Mouse (Mus musculus) adipocyte (in vitro differentiated cells): ENCODE data around the gene Fstl1.

Experiments used
- DNase-seq: peaks from one replicate; pipeline ENCODE4 v3.0.0-alpha.2; 2016; ENCODE audit warnings: low spot score

Fstl1 gene

DNA sequence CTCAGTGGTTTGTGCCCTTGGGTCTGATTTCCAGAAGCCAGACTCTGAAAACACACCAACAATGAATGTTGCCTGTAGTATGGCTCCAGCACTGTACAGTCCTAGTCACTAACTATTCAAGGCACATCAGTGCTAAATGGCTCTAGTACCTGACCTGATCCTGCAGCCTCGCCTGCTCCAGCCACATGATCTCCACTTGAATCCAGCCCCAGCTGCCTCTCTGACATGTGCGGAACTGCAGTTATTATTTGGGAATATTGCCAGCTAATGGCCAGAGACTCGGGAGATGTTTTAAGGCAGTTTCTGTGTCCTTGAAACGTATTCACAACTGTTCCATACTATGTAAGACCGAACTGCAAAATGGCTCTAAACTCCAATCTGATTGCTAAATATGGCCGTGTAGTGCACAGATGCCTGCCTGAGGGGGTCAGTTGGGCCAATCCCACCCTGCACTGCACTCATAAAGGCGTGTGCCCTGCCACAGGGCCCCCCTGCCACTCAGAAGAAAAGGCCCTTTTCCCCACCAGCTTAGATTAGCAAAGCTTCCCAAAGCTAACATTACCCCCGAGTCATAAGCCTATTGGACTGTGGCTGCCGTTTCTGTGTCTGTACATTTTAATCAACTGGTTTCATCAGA is 11.0 kb downstream of the Fstl1 start:
- DNase-seq = peak; percentile 30

DNA sequence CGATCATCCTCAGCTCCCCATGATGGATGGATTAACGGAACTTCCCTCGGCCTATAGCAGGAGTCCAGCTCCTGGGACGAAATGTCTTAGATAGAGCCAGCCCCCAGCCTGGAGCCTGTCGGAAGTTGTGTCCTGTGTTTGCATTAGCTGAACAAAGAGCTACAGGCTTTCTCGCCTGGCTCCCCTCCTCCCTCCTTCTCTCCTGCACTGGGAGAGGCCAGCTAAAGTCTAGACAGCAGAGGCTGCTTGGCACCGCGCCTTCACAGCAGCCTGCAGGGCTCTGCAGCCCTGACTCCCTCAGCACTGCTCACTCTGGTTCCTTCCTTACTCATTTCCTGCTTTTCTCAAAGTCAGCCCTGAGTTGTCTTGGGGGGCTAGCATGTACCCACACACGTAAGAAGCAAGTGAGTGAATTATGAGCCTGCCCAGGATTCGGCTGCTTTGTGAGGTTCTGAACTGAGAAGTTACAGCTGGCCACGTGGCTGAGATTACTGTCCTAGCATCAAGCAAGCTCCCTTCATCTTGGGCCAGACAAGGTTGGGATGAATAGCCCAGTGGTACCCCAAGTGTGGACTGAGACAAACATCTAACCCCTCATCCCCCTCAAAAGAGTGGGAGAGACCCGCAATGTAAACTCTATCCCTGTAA is 11.8 kb downstream of the Fstl1 start:
- DNase-seq = peak; percentile 78

DNA sequence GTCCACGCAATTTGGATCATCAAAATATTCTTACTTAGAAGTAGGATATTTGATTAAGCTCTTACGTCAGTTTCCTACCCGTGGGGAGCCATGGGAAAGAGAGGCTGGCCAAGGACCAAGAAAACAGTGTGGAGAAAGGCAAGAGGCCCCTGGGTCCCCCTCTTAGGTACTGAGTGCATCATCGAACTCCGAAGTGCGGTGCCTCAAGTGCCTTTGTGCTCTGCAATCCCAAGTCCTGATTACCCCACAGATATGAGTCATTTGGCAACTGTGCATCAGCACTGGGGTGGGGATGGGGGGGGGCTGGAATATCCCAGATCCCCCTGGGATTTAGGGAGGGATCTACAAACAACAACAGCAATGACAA is 12.3 kb downstream of the Fstl1 start:
- peak; percentile 56 for DNase-seq

DNA sequence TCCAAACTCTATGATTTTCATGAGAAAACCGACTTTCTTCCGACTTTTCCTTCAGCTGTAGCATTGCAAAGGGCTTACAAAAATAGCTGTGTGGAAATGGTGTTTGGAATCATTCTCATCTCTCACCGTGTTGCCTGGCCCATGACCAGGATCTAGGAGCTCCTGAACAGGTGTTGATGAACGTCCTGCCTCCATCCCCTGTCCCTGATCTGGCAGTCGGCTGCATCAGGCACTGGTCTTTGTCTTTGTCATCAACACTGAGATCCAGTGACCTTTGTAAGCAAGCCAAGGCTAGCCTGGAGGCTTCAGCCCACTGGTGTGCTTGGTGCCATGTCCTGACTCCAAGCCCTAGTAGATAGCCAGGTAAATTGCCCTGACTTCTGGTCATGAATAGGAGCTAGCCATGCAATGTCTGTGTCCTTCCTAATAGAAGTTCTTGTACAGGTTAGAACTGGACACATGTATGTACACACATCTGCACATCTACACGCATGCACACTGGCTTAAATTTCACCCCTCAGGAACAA is 12.8 kb downstream of the Fstl1 start:
- DNase-seq = peak; percentile 21

DNA sequence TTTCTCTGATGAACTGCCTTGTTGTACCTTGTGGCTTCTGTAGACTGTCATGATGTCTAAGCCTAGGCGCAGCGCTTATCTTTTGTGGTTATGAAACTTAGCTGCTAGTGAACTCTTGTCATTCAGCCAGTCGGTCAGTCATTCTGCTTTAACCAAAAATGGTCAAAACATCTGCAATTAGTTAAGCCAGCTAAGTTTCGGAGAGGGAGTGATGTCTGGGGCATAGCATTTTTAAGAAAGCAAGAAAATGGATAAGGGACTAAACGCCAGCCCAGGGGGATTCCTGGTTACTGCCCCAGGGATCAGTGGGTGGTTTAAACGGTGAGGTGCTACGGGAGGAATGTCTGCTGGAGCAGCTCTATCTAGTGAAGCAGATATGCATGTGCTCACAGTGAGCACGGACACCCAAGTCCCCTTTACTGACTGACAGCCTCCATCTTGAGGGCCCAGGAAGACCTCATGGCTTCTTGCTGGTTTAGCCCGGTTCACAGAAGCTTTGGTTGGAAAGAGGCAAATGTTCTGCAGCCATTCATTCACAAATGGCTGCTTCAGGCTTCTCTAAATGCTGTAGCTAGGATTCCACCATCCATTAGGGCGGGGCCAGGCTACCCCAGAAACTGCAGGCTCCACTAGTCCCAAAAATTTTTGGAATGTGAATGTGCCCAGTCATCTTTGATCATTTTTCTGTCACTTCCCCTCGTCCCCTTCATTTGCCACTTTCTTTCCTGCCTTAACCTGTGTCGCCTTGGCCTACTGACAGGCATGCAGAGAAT is 13.5 kb downstream of the Fstl1 start:
- peak; percentile 74 for DNase-seq

DNA sequence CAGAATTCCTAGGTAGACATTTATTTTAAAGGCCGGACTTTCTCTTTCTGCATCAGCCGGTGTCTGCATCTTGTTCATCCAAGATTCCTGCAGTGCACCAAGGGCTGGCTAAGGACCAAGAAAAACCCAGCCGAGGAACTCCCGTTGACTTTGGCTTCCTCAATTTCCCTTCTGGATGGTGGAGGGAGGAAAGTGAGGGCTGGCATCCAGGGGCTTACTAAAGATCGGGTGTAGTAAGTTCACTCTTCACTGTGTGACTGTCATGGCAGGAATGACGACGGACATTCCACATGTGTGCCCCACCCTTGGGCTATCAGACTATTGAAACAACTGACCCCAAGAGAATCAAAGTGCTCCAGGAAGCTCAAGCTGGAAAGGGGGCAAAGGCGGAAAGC is 14.1 kb downstream of the Fstl1 start:
- no peak for DNase-seq

DNA sequence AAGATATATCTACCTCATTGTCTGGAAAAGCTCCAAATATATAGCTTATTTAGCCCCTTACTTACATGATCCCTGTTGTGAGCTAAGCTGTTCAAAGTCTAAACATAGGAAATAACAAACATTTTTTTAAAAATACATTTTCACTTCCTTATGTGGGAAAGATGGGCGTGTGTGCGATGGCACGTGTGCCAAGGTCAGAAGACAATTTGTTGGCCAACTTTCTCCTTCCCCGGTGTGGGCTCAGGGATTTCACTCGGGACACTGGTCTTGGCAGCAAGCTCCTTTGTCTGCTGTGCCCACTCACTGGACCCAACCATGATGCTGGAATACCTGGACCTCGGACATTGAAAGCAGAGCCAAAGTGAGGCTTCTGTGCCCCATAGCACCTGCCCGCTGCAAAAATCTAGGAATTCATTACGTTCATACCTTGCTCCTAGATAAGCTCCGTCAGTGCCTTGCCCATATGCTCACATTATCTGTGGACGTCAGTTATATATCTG is 19.0 kb downstream of the Fstl1 start:
- no peak for DNase-seq

DNA sequence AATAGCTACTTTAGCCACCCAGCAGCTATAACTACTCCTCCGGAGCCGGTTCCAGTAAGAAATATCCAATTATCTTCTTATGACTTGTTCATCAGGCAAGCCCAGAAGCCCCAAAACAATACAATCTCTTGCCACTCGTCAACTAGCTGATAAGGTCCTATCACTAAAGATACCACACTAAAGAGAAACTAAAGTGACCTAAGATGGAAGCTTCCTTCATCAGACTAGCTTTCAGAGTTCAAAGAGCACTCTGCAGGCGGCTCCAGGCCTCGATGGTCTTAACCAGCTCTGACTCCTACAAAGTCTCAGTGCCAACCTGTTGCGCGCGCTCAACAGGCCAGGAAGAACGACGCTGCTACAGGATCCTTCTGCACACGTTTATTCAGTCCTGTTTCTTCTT is 19.6 kb downstream of the Fstl1 start:
- no peak for DNase-seq

DNA sequence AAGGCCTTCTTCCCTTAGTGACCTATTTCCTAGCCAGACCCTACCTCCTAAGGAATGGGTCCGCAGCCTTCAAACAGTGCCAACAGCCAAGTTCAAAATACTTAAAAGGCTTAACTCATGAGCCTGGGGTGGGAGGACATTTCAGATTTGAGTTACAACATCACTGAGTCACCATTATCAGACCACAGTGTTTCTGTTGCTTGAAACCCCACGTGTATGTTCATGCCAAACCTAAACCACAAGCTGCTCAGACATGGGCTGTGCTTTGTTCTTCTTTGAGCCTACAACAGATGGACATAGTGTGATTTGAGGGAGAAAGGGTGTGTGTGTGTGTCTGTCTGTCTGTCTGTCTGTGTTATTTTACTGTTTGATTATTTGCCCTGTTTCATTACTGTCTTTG is 24.4 kb downstream of the Fstl1 start:
- no peak for DNase-seq

DNA sequence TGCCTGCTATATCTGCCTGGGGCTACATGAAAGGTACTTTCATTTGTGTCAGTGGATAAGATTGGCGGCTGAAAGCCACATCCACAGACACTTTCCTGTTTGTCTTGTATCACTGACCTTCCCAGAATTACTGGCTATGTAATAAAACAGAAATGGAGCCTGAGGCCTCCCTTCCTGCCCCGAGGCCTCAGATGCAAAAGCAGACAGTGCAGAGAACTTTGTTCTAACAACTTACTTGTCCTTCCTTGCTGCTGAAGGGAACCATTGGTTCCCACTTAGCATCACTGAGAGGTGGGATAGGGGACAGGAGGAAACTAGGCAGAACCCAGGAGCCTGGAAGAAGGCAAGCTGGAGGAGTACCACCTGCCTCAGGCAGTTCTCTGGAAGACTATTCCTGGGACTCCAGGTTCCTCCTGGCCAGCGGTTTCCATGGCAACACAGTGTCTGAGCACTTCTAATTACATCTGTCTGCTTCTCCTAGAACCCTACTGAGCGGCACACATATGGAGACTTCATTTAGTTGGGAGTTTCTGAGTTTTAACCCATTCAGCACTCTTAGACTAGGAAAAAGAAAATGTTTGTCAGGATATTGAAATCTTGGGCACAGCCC is 26.1 kb downstream of the Fstl1 start:
- no peak for DNase-seq

DNA sequence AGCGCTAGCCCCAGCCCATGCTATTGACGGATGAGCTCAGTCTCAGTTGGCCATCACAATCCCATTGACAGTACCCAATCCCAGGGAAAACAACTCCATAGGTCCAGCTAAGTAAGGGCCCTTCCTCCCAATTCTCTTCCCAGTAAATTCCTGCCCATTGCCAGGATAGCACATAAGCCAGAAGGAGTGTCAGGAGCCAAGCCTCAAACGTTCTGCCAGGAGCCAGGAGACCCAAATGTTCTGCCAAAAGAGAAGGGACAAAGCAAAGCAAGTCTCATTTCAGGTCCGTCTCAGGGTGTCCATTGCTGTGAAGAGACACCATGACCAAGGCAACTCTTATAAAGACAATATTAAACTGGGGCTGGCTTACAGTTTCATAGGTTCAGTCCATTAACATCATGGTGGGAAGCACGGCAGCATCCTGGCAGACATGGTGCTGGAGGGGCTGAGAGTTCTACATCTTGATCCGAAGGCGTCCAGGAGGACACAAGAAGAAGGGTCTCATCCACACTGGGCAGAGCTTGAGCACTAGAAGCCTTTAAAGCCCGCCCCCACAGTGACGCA is 26.8 kb downstream of the Fstl1 start:
- no peak for DNase-seq

DNA sequence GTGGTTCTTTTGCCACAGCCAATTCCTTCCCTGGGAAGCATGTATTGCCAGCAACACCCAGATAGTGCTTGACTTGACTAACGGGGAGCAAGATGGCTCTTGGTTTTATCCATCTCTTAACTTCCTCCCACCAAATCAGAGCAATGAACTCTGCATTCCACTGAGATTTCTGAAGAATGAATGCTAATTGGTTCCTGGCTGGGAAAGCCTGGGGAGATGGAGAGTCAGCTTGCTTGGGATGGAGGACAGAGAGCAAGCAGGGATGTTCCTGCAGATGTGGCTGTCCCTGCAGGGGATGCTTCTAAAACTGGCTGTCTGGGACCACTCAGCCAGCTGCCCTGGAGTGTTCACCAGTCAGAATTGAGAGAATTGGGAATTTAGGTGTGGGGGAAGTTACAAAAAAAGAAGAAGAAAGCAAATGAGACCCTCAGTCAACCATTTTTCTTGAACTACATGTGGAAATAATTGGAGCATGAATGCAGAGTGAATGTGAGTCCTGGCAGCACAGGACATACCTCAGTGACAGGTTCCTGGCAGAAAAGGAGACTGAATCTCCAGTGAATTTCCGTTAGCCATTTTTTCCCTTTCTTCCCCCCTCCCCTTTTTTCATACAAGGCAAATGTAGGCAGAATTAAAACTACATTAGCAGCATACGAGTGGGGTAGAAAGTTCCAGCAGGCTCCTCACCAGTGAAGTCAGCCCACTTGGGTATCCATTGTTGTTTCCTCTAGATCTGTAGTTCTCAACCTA is 29.2 kb downstream of the Fstl1 start:
- no peak for DNase-seq

DNA sequence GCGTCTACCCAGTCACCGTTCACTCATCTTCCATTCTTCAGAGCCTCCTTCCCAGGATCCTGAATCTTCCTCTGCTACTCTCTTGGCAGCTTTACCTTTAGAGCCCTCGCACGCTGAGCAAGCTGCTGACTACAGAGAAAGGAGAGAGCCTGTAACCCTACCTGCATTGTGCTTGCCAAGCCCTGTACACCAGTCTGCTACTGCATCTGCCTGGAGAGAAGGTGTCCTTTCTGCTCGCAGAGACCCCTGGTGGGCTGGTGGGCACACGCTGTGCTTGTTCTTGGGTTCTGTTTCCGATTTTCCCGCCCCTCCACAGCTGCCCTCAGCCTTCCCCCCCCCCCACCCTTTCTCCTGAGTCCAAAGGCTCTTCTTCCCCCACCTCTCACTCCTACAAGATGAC is 30.6 kb downstream of the Fstl1 start:
- DNase-seq = no peak

DNA sequence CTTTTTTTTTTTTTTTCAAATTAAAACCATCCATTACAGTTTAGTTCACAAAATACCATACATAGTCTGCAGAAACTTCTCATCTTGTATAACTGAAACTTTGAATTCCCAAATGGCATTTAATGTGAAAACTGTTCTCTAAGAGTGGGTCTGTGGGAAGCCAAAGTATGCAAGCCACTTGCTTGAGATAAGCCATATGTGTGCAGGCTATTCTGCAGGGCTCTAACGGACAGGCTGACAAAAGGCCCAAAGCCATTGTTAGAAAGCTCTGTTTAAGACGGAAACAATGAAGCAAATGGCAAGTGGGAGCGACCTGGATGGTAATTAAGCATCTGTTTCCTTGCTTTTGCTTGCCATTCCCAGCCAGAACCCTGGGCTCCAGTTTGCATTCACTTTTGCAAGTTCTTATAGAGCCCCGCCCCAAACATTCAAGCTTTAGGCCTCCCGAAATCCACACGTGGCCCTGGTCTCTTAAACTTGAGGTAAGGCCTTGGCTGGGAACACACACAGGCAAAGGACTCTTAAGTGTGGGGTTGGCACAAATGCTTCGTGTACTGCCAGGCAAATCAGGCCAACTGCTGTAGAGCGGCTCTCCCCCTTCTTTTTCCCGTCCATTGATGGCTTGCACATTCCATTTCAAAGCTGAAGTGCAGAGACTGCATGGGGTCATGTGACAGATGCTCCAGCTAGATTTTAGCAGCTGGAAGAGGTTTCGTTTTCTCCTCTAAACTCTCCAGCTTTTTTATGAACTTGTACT is 32.4 kb downstream of the Fstl1 start:
- DNase-seq = no peak

DNA sequence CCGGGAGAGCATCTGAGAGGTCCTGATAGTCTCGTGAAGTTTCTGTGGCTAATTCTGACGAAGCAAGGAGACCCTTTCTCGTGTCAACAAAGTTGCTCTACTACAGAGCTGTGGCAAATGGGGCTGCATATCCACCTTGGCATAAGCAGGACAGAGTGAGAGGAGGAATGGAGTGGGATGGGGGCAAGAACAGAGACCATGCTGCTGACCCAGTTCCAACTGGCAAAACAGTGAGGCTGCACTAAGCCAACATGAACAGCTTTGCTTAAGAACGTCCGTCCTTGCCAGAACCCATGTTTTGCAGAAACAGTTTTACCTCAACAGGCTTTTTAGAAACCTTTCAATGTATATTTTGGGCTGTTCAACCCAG is 32.9 kb downstream of the Fstl1 start:
- DNase-seq = no peak

DNA sequence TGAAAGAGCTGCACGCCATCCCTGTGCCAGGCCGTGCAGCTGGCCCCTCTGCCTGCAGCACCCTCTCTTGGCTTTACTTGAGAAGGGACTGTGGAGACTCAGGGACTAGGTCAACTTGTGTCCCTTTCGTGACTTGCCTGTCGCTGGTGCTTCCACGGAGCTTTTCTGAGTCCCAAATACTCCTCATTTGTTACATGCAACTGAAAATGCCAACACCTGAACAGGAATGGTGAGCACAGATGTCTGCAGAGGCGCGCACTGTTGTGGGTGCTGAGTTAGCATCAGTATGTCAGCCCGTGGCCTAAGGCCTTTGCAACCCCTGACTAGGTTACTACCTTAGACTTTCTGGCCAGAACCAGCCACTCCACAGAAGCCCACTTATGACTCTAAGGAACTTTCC is 35.2 kb downstream of the Fstl1 start:
- no peak for DNase-seq

DNA sequence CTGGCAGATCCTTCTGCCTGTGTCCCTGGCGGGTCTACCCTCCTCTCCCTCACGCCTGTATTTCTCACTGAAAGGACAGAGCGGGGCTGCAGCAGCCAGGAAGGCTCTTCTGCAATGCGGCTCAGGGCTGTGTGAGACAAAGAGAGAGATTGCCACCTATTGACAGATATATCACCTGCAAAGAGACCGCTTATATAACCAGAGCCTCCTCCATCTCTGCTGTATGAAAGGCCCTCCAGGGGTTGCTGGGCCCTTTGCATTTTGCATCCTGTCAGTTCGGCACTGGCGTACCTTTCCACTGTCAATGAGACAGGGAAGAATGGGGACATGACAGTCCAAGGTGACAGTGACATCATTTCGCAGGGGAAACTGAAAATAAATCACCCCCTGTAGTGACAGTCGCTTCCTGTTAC is 35.8 kb downstream of the Fstl1 start:
- peak; percentile 54 for DNase-seq

DNA sequence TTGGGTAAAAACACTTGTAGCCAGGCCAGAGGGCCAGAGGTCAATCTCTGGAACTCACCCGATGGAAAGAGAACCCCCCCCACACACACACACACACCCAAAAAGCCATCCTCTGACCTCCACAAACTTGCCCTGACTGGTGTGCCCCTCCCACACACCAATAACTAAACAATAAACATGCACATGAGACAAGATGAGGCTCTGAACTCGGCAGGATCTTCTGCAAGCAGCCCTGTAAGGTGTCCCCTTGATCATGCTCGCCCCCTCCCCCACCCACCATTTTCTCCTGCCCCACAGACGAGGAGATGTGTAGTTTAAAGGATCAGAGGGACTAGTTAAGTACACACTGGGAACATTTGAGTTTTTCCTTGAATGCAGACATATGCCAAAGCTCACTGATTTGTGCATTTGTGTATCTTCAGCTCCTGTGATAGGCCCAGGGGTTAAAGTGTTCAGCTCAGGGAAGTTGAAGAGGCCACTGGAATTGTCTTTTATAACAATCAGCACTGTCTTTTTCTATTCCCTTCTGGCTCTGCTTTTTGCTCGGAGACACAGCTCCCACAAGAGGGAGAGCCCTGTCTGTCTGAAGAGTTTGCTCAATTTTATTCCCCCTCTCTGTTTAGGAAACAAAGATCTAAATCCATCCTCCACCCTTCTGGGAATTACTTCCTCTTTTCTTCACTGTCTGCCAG is 37.2 kb downstream of the Fstl1 start:
- no peak for DNase-seq

DNA sequence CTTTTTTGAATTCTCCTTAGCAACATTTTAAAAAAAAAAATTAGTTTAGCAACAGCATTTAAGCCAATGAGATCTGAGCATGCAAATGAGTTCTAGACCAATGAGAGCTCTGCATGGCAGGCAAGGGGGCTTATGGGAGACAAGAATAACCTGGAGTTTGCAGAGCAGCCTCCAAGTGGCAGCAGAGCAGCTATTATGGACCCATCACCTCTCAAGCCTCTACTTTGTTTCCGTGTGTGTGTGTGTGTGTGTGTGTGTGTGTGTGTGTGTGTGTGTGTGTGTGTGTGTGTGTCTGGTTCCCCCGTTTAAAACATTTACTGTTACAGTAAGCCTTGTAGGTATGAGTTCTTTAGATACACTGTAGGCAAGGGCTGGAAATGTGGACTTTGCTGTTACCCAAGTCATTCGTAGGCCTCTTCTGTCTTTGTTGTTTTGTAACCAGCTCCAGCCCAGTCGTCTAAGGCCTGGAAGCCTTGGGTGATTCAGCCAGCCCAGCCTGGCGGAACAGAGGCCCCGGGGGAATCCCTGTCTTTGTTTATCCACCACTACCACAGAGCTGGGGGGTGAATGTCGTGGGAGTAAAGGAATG is 37.8 kb downstream of the Fstl1 start:
- DNase-seq = peak; percentile 98

DNA sequence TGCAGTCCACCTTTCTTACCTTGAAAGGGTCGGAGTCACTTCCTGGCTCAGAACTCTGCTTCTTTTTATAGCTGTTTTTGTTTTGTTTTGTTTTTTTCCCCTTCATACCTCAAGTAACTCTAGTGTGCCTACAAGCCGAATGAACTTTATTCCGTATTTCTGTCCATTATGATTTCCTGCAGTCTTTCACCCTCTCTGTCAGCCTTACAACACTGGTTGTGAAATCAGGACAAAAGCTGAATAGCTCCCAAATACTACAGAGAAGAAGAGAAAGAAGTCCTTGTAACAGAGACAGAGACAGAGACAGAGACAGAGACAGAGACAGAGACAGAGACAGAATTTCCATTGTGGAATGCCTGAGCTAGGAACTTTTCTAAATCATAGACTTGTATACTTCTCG is 41.3 kb downstream of the Fstl1 start:
- DNase-seq = peak; percentile 92
